9 mouse cellular contexts compared by ENCODE assay signal in the genomic region with DNA sequence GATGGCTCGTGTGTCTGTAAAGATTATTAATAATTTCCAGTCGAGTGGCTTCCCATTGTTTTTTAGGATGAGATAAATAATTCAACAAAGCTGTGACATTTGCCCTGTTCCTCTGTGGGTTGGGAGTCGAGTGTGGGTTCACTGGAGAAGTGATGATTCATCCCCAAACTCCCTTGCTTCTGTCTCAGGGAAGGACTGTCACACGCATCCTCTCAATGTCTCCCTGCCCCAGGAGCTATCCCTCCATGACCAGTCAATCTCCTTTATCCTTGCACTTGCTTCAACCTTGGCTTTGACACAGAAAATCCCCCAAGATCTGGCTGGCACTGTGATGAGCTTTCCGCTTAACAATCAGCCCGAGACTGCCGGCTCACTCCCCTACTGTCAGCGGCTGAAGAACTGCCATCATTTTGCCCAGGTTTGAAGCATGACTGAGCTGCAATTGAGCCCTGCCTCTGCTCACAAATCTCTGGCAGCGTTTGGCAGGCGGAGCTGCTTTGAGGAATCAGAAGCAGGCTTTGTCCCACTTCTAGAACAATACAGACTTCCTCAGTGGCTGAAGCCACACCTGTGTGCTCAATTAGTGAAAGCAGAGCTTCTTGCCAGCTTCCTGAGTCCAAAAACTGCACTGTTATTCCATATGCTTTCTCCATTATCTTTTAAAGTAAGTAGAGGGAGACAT.
DNase-seq lines count a peak whose midpoint lies in the region; ATAC-seq and TF ChIP-seq lines count a peak whose summit lies in the region.
"Had no signal": no experiment of that assay in that cellular context is flagged by ENCODE, and none has a peak within 500 bp of the region (broad histone marks: within the 10 kb centered on the region; RNA-seq: fewer than 3 reads in every experiment).

No protein-coding gene starts in this region.

- ATAC-seq in hindbrain, postnatal 0 days: peak; percentile 70; the same call in 1 of the 2 replicates

- no peaks in the 10 kb centered on the region for H3K36me3 ChIP-seq in kidney, adult 2 months (ENCODE audit: control insufficient read depth, insufficient read depth, low read length)
- no peaks in the 10 kb centered on the region for H3K36me3 ChIP-seq in hindbrain, postnatal 0 days (ENCODE audit: insufficient read depth, low read length)
- H3K36me3 ChIP-seq: liver, embryonic 15.5 days had no signal

- TF ChIP-seq POLR2A in kidney, adult 2 months (IDR thresholded peaks at IDR 0.05; ENCODE audit: low read depth, low read length): no peak

- no peaks in the 10 kb centered on the region for H3K9me3 ChIP-seq in hindbrain, postnatal 0 days (ENCODE audit: low read length)
- H3K9me3 ChIP-seq: liver, embryonic 15.5 days had no signal

- no peaks in the 10 kb centered on the region for H3K27me3 ChIP-seq in kidney, adult 2 months (replicated peaks; ENCODE audit: control insufficient read depth, insufficient read depth, low read length)
- no peaks in the 10 kb centered on the region for H3K27me3 ChIP-seq in hindbrain, postnatal 0 days (ENCODE audit: insufficient read depth, low read length)
- H3K27me3 ChIP-seq: liver, embryonic 15.5 days had no signal

- no peak for TF ChIP-seq CTCF in kidney, adult 2 months (conservative IDR thresholded peaks at IDR 0.05; ENCODE audit: insufficient read depth, insufficient read length, low read depth, low read length)
- TF ChIP-seq CTCF in hindbrain, postnatal 0 days (IDR thresholded peaks at IDR 0.05; ENCODE audit: low read depth): no peak

- peak overlapping the region; percentile 17; the same call in 1 of the 2 replicates for H3K4me2 ChIP-seq in hindbrain, postnatal 0 days (ENCODE audit: low read depth, low read length)
- H3K4me2 ChIP-seq: liver, embryonic 15.5 days had no signal

- 22% methylated on average over 10 of the region's 10 CpGs for WGBS in kidney, adult 2 months
- 14% methylated on average over 10 of the region's 10 CpGs for WGBS in hindbrain, postnatal 0 days

- H3K9ac ChIP-seq in hindbrain, postnatal 0 days (replicated peaks; ENCODE audit: low read length): no peak overlapping the region
- H3K9ac ChIP-seq: liver, embryonic 15.5 days had no signal

- DNase-seq in adrenal gland, adult 8-10 months: peak; percentile 2
- no peak for DNase-seq in adrenal gland, postnatal 4 days (ENCODE audit: low spot score in 2 of 2)
- DNase-seq in kidney, adult 2 months: peak; percentile 4
- DNase-seq in kidney, adult 18-20 months: no peak
- peak; percentile 19 for DNase-seq in adrenal gland, postnatal 14 days
- DNase-seq in hindbrain, postnatal 0 days (ENCODE audit: low spot score): peak; percentile 78
- DNase-seq in spleen, postnatal 10 days (ENCODE audit: low spot score in 2 of 2): no peak
- DNase-seq in layer of hippocampus, postnatal 14 days (ENCODE audit: low spot score in 2 of 2): no peak

- no peak overlapping the region for H3K27ac ChIP-seq in kidney, adult 2 months (ENCODE audit: insufficient read depth, low read depth, low read length)
- H3K27ac ChIP-seq in hindbrain, postnatal 0 days: peak overlapping the region; percentile 65
- H3K27ac ChIP-seq: liver, embryonic 15.5 days had no signal

- H3K4me1 ChIP-seq in kidney, adult 2 months (ENCODE audit: control insufficient read depth, insufficient read depth, low read length): no peaks in the 10 kb centered on the region
- peaks cover 5% of the 10 kb centered on the region; the same call in 1 of the 2 replicates for H3K4me1 ChIP-seq in hindbrain, postnatal 0 days (ENCODE audit: insufficient read depth, low read length)
- H3K4me1 ChIP-seq: liver, embryonic 15.5 days had no signal

- no peak overlapping the region for H3K4me3 ChIP-seq in kidney, adult 2 months (ENCODE audit: insufficient read depth, low read depth, low read length)
- no peak overlapping the region for H3K4me3 ChIP-seq in hindbrain, postnatal 0 days (ENCODE audit: low read length)
- H3K4me3 ChIP-seq: liver, embryonic 15.5 days had no signal

Comparison
In these comparisons a context has a peak if more than half of its experiments do, and no peak if none do; other contexts are left out.
1. DNase-seq: peak in adrenal gland, adult 8-10 months (single experiment), kidney, adult 2 months (single experiment), adrenal gland, postnatal 14 days (single experiment) and hindbrain, postnatal 0 days (single experiment); none in adrenal gland, postnatal 4 days (0 of 2), kidney, adult 18-20 months (single experiment), spleen, postnatal 10 days (0 of 2) and layer of hippocampus, postnatal 14 days (0 of 2).